Mouse (Mus musculus) liver, embryonic 13.5 days (tissue): ENCODE results near the gene Zswim5. TPM values are rescaled to one million over a fixed set of nuclear protein-coding genes. Genes with fewer than 3 reads are reported as not detected.
A peak's percentile ranks its signal among the peaks of the same experiment; 100 is the strongest.

Experiments
- ATAC-seq: fragments of 200-750 bp; cut with Nextera tagmentation; 2 replicates; pipeline ENCODE4 v1.8.0; 2017; ENCODE audit warnings: low read depth, mild to moderate bottlenecking, moderate number of reproducible peaks, moderate library complexity
- DNase-seq: peaks from one replicate; pipeline ENCODE4 v3.0.0; 2022
- H3K27ac ChIP-seq: fragments of 300-500 bp; sonication (generic); 2 replicates; pipeline ENCODE4 v1.5.1; 2015; ENCODE audit warnings: moderate library complexity, mild to moderate bottlenecking, inconsistent platforms
- H3K27me3 ChIP-seq: fragments of 300-500 bp; sonication (generic); 2 replicates; pipeline ENCODE4 v1.6.1; 2015; ENCODE audit warnings: mild to moderate bottlenecking, inconsistent platforms
- H3K36me3 ChIP-seq: fragments of 300-500 bp; sonication (generic); 2 replicates; pipeline ENCODE4 v1.6.1; 2015; ENCODE audit warnings: mild to moderate bottlenecking, inconsistent platforms
- H3K4me1 ChIP-seq: fragments of 300-500 bp; sonication (generic); replicated peaks from 2 replicates; pipeline ENCODE4 v1.6.1; 2015; ENCODE audit warnings: inconsistent platforms
- H3K4me2 ChIP-seq: fragments of 300-500 bp; sonication (generic); 2 replicates; pipeline ENCODE4 v1.6.1; 2015; ENCODE audit warnings: inconsistent platforms, mild to moderate bottlenecking, moderate library complexity
- H3K4me3 ChIP-seq: fragments of 300-500 bp; sonication (generic); replicated peaks from 2 replicates; pipeline ENCODE4 v1.5.1; 2015; ENCODE audit warnings: mild to moderate bottlenecking, inconsistent platforms
- H3K9ac ChIP-seq: fragments of 300-500 bp; sonication (generic); 2 replicates; pipeline ENCODE4 v1.6.1; 2015; ENCODE audit warnings: mild to moderate bottlenecking, inconsistent platforms
- H3K9me3 ChIP-seq: fragments of 300-500 bp; sonication (generic); replicated peaks from 2 replicates; pipeline ENCODE4 v1.6.1; 2016; ENCODE audit warnings: inconsistent platforms
- WGBS: fragments of 180-500 bp; shearing (Covaris S2); methylation state at CpG from one replicate; pipeline ENCODE4 v1.1.7; 2015; ENCODE audit not compliant: insufficient replicate concordance; 5-methylcytosine and 5-hydroxymethylcytosine counted together
- polyA plus RNA-seq: library from polyadenylated mRNA; unstranded; fragments of >200 nt; fragmentation: Nextera tagmentation; extraction: Ambion mirVana; gene quantifications from 2 replicates; pipeline ENCODE4 v1.2.1, GENCODE M21; 2015

Zswim5 gene
- polyA plus RNA-seq, 1 experiment from 2014 or later: 0.06 TPM

DNA sequence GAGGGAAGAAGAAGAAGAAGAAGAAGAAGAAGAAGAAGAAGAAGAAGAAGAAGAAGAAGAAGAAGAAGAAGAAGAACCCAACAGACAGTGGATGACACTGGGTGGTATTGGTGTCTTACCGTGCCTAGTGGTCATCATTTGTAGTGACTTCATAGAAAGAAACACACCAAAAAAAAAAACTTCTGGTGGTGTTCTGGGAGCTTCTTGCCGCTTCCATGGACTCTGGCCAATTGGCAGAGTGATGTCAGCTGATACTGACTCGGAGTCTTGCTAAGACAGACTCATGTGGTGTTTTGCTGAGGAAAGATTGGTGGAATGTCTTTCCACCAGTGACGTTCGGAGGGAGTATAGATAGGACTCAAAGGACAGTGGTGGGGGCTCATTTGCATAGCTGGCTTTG, 133.1 kb downstream of the Zswim5 start:
- DNase-seq: no peak
- no peaks in the 10 kb centered on the region for H3K9me3 ChIP-seq
- H3K27me3 ChIP-seq: no peaks in the 10 kb centered on the region
- H3K4me2 ChIP-seq: no peak overlapping the region
- peaks cover 4% of the 10 kb centered on the region; the same call in 1 of the 2 replicates for H3K4me1 ChIP-seq
- no peak overlapping the region for H3K4me3 ChIP-seq
- H3K27ac ChIP-seq: no peak overlapping the region
- H3K36me3 ChIP-seq: no peaks in the 10 kb centered on the region
- no peak overlapping the region for H3K9ac ChIP-seq
- 73% methylated on average over 5 of the region's 5 CpGs for WGBS
- no peak for ATAC-seq

DNA sequence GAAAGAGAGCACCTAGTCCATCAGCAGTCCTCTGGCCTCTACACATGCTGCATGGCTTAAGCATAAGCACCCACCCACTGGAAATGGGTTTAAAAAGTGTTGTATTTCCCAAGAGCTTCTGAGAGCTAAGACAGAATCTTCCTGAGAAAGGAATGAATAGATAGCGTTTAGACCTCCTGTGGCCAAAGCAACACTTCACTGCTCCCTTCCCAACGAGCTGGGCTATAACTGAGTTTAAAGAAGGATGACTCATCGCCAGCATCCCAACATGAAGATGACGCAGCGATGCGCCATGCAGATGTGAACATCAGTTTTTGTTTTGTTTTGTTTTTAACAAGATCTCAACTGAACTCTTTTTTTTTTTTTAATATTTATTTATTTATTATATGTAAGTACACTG, 136.4 kb downstream of the Zswim5 start:
- DNase-seq: no peak
- Histone ChIP-seq H3K4me3 (no peak overlapping the region), H3K9ac (no peak overlapping the region), H3K4me1 (peaks cover 5% of the 10 kb centered on the region), H3K4me2 (no peak overlapping the region), H3K9me3 (no peaks in the 10 kb centered on the region), H3K36me3 (no peaks in the 10 kb centered on the region), H3K27ac (no peak overlapping the region), H3K27me3 (no peaks in the 10 kb centered on the region)
- 80% methylated on average over 6 of the region's 6 CpGs for WGBS
- ATAC-seq: no peak

DNA sequence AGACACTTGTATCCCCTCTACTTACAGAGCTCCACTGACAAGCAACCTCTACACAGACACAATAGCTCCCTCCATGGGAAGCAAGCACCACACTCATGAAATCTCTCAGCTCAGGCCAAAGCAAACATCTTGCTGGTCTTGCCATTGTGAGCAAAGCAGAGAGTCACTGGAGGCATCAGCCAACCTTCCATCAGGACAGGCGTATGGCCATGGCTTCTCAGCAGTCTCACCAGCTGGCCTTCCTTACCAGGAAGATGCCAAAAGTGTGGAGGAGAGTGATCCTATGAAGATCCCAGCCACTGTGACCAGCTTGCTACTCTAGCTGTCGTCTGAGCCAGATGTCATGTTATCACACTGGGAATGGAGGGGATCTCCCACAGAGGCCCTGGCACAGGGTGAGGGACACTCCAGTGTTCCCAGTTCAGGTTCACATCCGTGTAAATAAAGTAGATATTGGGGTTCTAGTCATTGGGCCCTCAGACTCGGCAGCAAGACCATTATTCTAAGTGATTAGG, 137.8 kb downstream of the Zswim5 start:
- Histone ChIP-seq H3K27ac (no peak overlapping the region), H3K4me2 (no peak overlapping the region), H3K36me3 (no peaks in the 10 kb centered on the region), H3K4me3 (no peak overlapping the region), H3K4me1 (peaks cover 10% of the 10 kb centered on the region), H3K9ac (no peak overlapping the region), H3K27me3 (no peaks in the 10 kb centered on the region), H3K9me3 (no peaks in the 10 kb centered on the region)
- ATAC-seq (no peak), DNase-seq (no peak)
- WGBS: 48% methylated on average over 4 of the region's 4 CpGs

DNA sequence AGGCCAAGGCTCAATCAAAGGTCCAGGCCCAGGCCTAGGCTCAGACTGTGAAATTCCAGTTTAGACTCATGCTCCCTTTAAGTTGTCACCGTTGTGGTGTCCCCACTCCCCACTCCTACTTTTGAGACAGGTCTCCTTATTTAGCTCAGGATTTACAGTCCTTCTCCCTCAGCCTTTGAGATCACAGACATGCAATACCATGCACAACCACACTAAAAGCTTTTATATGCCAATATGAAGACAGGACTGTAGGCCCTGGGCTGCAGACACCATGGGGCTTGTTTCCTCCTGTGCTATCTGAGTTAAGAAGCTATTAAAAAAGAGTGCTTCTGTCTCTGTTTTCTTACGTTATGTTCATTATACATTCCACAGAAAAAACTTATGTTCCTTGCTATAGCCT, 140.6 kb downstream of the Zswim5 start:
- DNase-seq: no peak
- H3K4me1 ChIP-seq: peaks cover 38% of the 10 kb centered on the region
- peaks cover 10% of the 10 kb centered on the region for H3K36me3 ChIP-seq
- 71% methylated on average over 2 of the region's 2 CpGs for WGBS
- H3K27ac ChIP-seq: no peak overlapping the region
- no peak for ATAC-seq
- H3K9me3 ChIP-seq: no peaks in the 10 kb centered on the region
- H3K9ac ChIP-seq: no peak overlapping the region
- no peaks in the 10 kb centered on the region for H3K27me3 ChIP-seq
- H3K4me3 ChIP-seq: no peak overlapping the region
- H3K4me2 ChIP-seq: no peak overlapping the region

DNA sequence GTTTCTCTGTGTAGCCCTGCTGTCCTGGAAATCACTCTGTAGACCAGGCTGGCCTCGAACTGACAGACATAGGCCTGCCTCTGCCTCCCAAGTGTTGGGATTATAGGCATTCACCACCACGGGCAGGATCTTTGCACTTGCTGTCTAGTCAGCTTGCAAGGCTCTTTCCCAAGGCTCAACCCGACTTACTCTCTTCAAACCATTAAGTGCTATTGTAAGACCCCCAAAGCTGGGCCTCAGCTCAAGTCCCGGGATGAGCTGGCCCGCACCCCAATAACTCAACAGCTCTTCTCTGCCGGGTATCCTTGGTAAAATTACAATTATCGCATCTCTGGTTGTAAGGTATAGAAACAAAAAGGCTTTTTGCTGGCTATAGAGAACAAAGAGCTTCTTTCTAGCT, 141.2 kb downstream of the Zswim5 start:
- no peak for ATAC-seq
- peaks cover 16% of the 10 kb centered on the region for H3K36me3 ChIP-seq
- H3K27ac ChIP-seq: no peak overlapping the region
- H3K4me3 ChIP-seq: no peak overlapping the region
- no peaks in the 10 kb centered on the region for H3K9me3 ChIP-seq
- DNase-seq: no peak
- 83% methylated on average over 7 of the region's 7 CpGs for WGBS
- no peak overlapping the region for H3K4me2 ChIP-seq
- peaks cover 42% of the 10 kb centered on the region for H3K4me1 ChIP-seq
- no peaks in the 10 kb centered on the region for H3K27me3 ChIP-seq
- no peak overlapping the region for H3K9ac ChIP-seq

DNA sequence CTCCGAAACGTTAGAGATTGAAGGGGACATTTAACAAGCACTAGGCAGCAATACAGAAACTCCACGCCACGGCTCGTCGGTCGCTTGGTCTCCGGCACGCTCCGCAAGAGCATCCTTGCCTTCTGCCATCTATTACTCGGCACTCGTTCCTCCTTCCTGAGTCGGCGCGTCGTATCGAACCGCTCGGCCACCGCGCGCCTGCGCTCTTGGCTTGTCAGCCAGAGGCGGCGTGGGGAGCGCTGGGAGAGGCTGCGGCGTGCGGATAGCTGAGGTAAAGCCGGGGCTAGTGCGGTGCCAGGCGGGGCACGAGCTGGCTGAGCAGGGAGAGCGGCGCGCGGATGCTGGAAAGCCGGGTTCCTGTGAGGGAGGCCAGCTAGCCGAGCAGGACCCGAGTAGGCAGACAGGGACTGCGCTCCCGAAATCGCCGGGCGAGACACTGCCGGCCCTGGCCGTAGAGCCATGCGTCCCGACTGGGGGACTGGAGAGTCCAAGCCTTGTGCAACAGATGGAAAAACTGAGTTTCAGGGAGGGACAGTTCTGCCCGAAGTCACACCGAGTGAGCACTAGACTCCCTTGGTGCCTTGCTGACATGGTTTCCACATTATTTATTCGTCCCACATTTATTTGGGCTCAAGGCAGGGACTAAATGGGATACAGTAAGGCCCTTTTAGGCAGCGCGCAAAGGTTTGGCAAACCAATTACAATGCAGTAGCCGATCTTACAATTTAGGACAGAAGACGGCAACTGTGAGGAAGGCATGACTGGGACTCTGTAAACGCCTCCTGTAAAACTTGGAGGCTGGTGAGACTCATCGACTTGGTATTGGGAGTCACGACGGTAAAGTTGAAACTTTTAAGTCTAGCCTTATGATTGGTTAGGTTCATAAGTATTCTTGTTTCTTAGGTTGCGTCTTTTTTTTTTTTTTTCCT, 142.3 kb downstream of the Zswim5 start, which contains the start of gene Eif2b3:
Gene Eif2b3 (plus strand): TSS at position 197 of the 929 bp plus-strand sequence.
- Histone ChIP-seq H3K9me3 (no peaks in the 10 kb centered on the region), H3K36me3 (peaks cover 25% of the 10 kb centered on the region), H3K27me3 (no peaks in the 10 kb centered on the region), H3K4me2 (peak within 1 kb of the TSS; percentile 85), H3K27ac (peak within 1 kb of the TSS; percentile 82), H3K9ac (peak within 1 kb of the TSS; percentile 91), H3K4me3 (peak within 1 kb of the TSS; percentile 84), H3K4me1 (peaks cover 44% of the 10 kb centered on the region)
- under 1% methylated on average over 61 of the region's 61 CpGs for WGBS
- ATAC-seq (peak; percentile 98), DNase-seq (peak; percentile 91)

DNA sequence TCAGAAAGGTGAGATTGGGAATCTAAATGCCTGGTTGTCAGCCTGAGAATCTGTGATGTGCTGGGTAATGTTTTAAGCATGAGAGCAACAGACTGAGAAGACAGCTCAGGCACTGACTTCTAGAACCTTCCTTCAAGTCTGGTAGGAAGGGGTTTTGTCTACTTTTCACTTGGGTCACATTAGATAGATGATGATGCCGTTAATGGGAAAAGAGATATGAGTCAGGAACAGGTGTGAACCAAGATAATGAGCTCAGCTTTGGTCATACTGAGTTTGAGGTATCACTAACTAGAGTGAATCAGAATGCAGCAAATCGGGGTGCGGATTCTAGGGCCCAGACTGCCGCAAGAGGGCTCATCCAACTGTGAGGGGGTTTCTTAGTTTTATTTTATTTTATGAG, 146.3 kb downstream of the Zswim5 start:
- WGBS: 64% methylated on average over 4 of the region's 4 CpGs
- Histone ChIP-seq H3K27ac (peak overlapping the region; percentile 8; the same call in 1 of the 2 replicates), H3K27me3 (no peaks in the 10 kb centered on the region), H3K4me2 (no peak overlapping the region), H3K9ac (0 out of 2 replicates have a peak overlapping the region, but pooled peaks have one; percentile 0), H3K9me3 (no peaks in the 10 kb centered on the region), H3K4me1 (peaks cover 44% of the 10 kb centered on the region), H3K36me3 (peaks cover 39% of the 10 kb centered on the region), H3K4me3 (no peak overlapping the region)
- ATAC-seq (no peak), DNase-seq (no peak)

DNA sequence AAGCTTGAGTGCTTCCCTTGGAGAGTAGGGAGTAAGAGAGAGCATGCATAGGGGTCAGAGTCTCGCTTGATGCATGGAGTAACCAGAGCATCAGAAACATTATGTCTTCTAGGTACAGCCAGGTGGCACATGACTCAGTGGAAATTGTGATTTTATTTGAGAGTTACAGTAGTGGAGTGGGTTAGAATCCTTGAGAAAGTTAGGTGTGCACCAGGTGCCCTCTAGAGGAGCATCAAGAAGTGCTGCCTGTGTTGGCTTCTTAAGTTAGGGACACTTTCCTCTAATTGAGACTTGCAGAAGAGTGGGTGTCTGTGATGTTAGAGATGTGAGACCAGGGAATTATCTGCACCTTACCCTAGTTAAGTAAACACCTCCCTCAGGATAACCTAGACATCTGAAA, 153.9 kb downstream of the Zswim5 start:
- Histone ChIP-seq H3K4me2 (no peak overlapping the region), H3K36me3 (peaks cover 50% of the 10 kb centered on the region), H3K4me3 (no peak overlapping the region), H3K27me3 (no peaks in the 10 kb centered on the region), H3K27ac (no peak overlapping the region), H3K9me3 (no peaks in the 10 kb centered on the region), H3K9ac (no peak overlapping the region), H3K4me1 (no peaks in the 10 kb centered on the region)
- 79% methylated on average over 1 of the region's 1 CpGs for WGBS
- no peak for ATAC-seq
- DNase-seq: no peak

Other genes starting within 250 kb of the Zswim5 start
- 83.0 and 104 TPM in 2 replicates for gene Nasp, start 249.4 kb upstream of the Zswim5 start, polyA plus RNA-seq
- gene Akr1a1, start 225.7 kb upstream of the Zswim5 start, polyA plus RNA-seq: 273 and 281 TPM in 2 replicates
- 994 and 1,129 TPM in 2 replicates for gene Prdx1, start 191.8 kb upstream of the Zswim5 start, polyA plus RNA-seq
- gene Mmachc, start 169.0 kb upstream of the Zswim5 start, polyA plus RNA-seq: 13.6 and 17.1 TPM in 2 replicates
- 13.3 and 13.7 TPM in 2 replicates for gene Ccdc163, start 168.9 kb upstream of the Zswim5 start, polyA plus RNA-seq
- gene Tesk2, start 156.4 kb upstream of the Zswim5 start, polyA plus RNA-seq: 2.1 and 2.5 TPM in 2 replicates
- gene Toe1, start 69.7 kb upstream of the Zswim5 start, polyA plus RNA-seq: 20.0 and 20.2 TPM in 2 replicates
- 3.9 and 4.0 TPM in 2 replicates for gene Mutyh, start 69.7 kb upstream of the Zswim5 start, polyA plus RNA-seq
- gene Hpdl, start 55.7 kb upstream of the Zswim5 start, polyA plus RNA-seq: 0.53 and 0.58 TPM in 2 replicates
- 558 and 568 TPM in 2 replicates for gene Urod, start 117.0 kb downstream of the Zswim5 start, polyA plus RNA-seq
- 7.8 and 7.9 TPM in 2 replicates for gene Hectd3, start 117.9 kb downstream of the Zswim5 start, polyA plus RNA-seq
- gene Eif2b3, start 142.0 kb downstream of the Zswim5 start, polyA plus RNA-seq: 46.4 and 49.8 TPM in 2 replicates
- 0.36 and 0.51 TPM in 2 replicates for gene Ptch2, start 218.7 kb downstream of the Zswim5 start, polyA plus RNA-seq
- gene Btbd19, start 248.3 kb downstream of the Zswim5 start, polyA plus RNA-seq: 5.5 and 5.6 TPM in 2 replicates
- not detected in 2 replicates for gene Tctex1d4, start 249.4 kb downstream of the Zswim5 start, polyA plus RNA-seq